Mouse (Mus musculus): ENCODE results near the gene Gm21738. TPM values are rescaled to one million over a fixed set of nuclear protein-coding genes. Genes with fewer than 3 reads are reported as not detected.
"Not testable (repeated sequence)": the region's sequence is repeated elsewhere in the genome, so short reads cannot be mapped to it uniquely, and the experiment has no call there.

The Gm21738 gene
- 0.91 TPM in 1 of 2 replicates, not detected in the other for polyA plus RNA-seq (2015; fragmentation: Nextera tagmentation; extraction: Ambion mirVana)

- H3K27ac ChIP-seq; H3K36me3 ChIP-seq; H3K4me1 ChIP-seq; H3K9ac ChIP-seq; H3K27me3 ChIP-seq; H3K4me3 ChIP-seq; H3K4me2 ChIP-seq; ATAC-seq (ENCODE audit: insufficient number of reproducible peaks, insufficient read depth, low FRiP score, low TSS enrichment, low read depth); H3K9me3 ChIP-seq: not testable (repeated sequence)
- WGBS = 77% methylated on average over 7 of the region's 7 CpGs
These were observed at the start of gene Gm21738 for GRCm38 (mm10) chr14:19418830-19419229. Gene Gm21738, minus strand, starts transcription at chr14:19418930.

GRCm38 (mm10) chr14:19383741-19384140 lies 35.0 kb downstream of the Gm21738 start:
- not testable (repeated sequence) for H3K36me3 ChIP-seq; H3K27ac ChIP-seq; H3K4me1 ChIP-seq; H3K4me2 ChIP-seq; H3K4me3 ChIP-seq; H3K9me3 ChIP-seq; H3K27me3 ChIP-seq; ATAC-seq (ENCODE audit: insufficient number of reproducible peaks, insufficient read depth, low FRiP score, low TSS enrichment, low read depth); H3K9ac ChIP-seq
- WGBS = 87% methylated on average over 7 of the region's 7 CpGs

Other genes starting within 250 kb of the Gm21738 start
- gene Gm2244, start 131.0 kb upstream of the Gm21738 start, polyA plus RNA-seq (2015; fragmentation: Nextera tagmentation; extraction: Ambion mirVana) = not detected in 2 replicates
- 2.7 and 3.1 TPM in 2 replicates for gene Gm2237, start 166.2 kb upstream of the Gm21738 start, polyA plus RNA-seq (2015; fragmentation: Nextera tagmentation; extraction: Ambion mirVana)
- gene Gm5458, start 183.7 kb upstream of the Gm21738 start, polyA plus RNA-seq (2015; fragmentation: Nextera tagmentation; extraction: Ambion mirVana) = not detected in 2 replicates

Measured in embryonic facial prominence, embryonic 13.5 days (tissue).